In the genomic region with DNA sequence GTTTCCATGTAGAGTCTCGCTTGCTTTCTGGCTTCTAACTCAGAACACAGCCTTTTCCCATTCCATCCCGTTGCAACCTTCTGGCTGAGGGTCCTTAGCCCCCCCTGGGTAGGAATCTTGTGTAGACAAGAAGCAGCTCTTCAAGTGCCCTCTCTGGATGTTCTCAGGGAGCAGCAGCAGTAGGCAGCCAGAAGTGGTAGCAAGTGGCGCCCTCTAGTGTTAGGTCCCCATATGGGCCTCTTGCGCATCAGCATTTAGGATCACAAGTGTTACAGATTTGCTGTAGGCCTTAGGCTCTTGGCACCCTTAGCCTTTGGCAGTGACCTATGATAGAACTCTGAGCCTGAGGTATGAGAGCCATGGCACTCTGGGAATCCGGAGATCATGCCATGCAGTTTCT, we compare ENCODE assay signal across 9 mouse cellular contexts.
DNase-seq lines count a peak whose midpoint lies in the region; ATAC-seq and TF ChIP-seq lines count a peak whose summit lies in the region.
"Had no signal": no experiment of that assay in that cellular context is flagged by ENCODE, and none has a peak within 500 bp of the region (broad histone marks: within the 10 kb centered on the region; RNA-seq: fewer than 3 reads in every experiment).

No protein-coding gene starts in this region.

- no peaks in the 10 kb centered on the region for H3K27me3 ChIP-seq in hindbrain, embryonic 14.5 days (ENCODE audit: control insufficient read depth, insufficient read depth, low read length)
- no peaks in the 10 kb centered on the region for H3K27me3 ChIP-seq in hindbrain, embryonic 13.5 days
- H3K27me3 ChIP-seq in CH12.LX (replicated peaks) = no peaks in the 10 kb centered on the region
- H3K27me3 ChIP-seq in embryonic facial prominence, embryonic 14.5 days (replicated peaks; ENCODE audit: control insufficient read depth, insufficient read depth, low read length) = no peaks in the 10 kb centered on the region
- H3K27me3 ChIP-seq: liver, embryonic 13.5 days had no signal

- peak; percentile 48 for DNase-seq in hindbrain, embryonic 14.5 days (ENCODE audit: low spot score)
- peak; percentile 80 for DNase-seq in CH12.LX (ENCODE audit: extremely low read depth)
- peak; percentile 81 for DNase-seq in adrenal gland, postnatal 14 days
- DNase-seq in embryonic facial prominence, embryonic 14.5 days (ENCODE audit: low spot score) = peak; percentile 35
- peak; percentile 12 for DNase-seq in layer of hippocampus, adult 9-11 months
- DNase-seq in urinary bladder, postnatal 36 days (ENCODE audit: low spot score in 2 of 2) = peak; percentile 52 to 53
- DNase-seq: liver, embryonic 13.5 days had no signal

- in situ Hi-C loops in CH12.LX (cut with MboI; ENCODE audit: low pct_ligation_motif_present, low pct_unique_long_range_greater_than_20kb, low sequenced_read_pairs) = loop anchor here (25.0 kb wide), 1 partner anchor 380 kb away; a partner anchor contains a TSS

- no peak overlapping the region for H3K4me2 ChIP-seq in hindbrain, embryonic 14.5 days (replicated peaks)
- H3K4me2 ChIP-seq in hindbrain, embryonic 13.5 days = no peak overlapping the region
- H3K4me2 ChIP-seq in CH12.LX (ENCODE audit: insufficient read depth, low read depth, poor library complexity, severe bottlenecking) = no peak overlapping the region
- no peak overlapping the region for H3K4me2 ChIP-seq in embryonic facial prominence, embryonic 14.5 days (ENCODE audit: low read depth, low read length)
- H3K4me2 ChIP-seq: liver, embryonic 13.5 days had no signal

- dilution Hi-C loops in CH12.LX (cut with MboI; ENCODE audit: extremely low pct_ligation_motif_present, extremely low pct_unique_long_range_greater_than_20kb, low sequenced_read_pairs) = no loop called here

- H3K27ac ChIP-seq in hindbrain, embryonic 14.5 days = no peak overlapping the region
- H3K27ac ChIP-seq in hindbrain, embryonic 13.5 days = no peak overlapping the region
- H3K27ac ChIP-seq in CH12.LX (ENCODE audit: insufficient read depth, low read depth) = no peak overlapping the region
- no peak overlapping the region for H3K27ac ChIP-seq in embryonic facial prominence, embryonic 14.5 days (replicated peaks; ENCODE audit: low read depth, low read length)
- H3K27ac ChIP-seq: liver, embryonic 13.5 days had no signal

- H3K4me1 ChIP-seq in hindbrain, embryonic 14.5 days (replicated peaks; ENCODE audit: control insufficient read depth, insufficient read depth, low read length) = no peaks in the 10 kb centered on the region
- no peaks in the 10 kb centered on the region for H3K4me1 ChIP-seq in hindbrain, embryonic 13.5 days (replicated peaks)
- H3K4me1 ChIP-seq in CH12.LX (ENCODE audit: control insufficient read depth in 1 of 2, insufficient read depth in 2 of 2) = peaks cover 0 to 4% of the 10 kb centered on the region in 2 experiments; a peak in 1 of 4 replicates
- no peaks in the 10 kb centered on the region for H3K4me1 ChIP-seq in embryonic facial prominence, embryonic 14.5 days (ENCODE audit: control insufficient read depth, insufficient read depth, low read length)
- H3K4me1 ChIP-seq: liver, embryonic 13.5 days had no signal

- no peak for TF ChIP-seq POLR2A in CH12.LX (IDR thresholded peaks at IDR 0.05; ENCODE audit: low read depth, low read length)

- no peak for TF ChIP-seq EP300 in CH12.LX (IDR thresholded peaks at IDR 0.05; ENCODE audit: low read length)

- no peak overlapping the region for H3K4me3 ChIP-seq in hindbrain, embryonic 14.5 days (replicated peaks; ENCODE audit: low read length)
- no peak overlapping the region for H3K4me3 ChIP-seq in hindbrain, embryonic 13.5 days
- H3K4me3 ChIP-seq in CH12.LX (replicated peaks in 1 of 3; ENCODE audit: low read depth in 2 of 3, low read length in 2 of 3, poor library complexity in 1 of 3) = no peak overlapping the region
- no peak overlapping the region for H3K4me3 ChIP-seq in embryonic facial prominence, embryonic 14.5 days (ENCODE audit: low read depth, low read length)
- H3K4me3 ChIP-seq: liver, embryonic 13.5 days had no signal

- H3K9me3 ChIP-seq in hindbrain, embryonic 14.5 days (ENCODE audit: control insufficient read depth, low read length) = no peaks in the 10 kb centered on the region
- no peaks in the 10 kb centered on the region for H3K9me3 ChIP-seq in hindbrain, embryonic 13.5 days
- H3K9me3 ChIP-seq in CH12.LX (replicated peaks; ENCODE audit: low read length) = no peaks in the 10 kb centered on the region
- no peaks in the 10 kb centered on the region for H3K9me3 ChIP-seq in embryonic facial prominence, embryonic 14.5 days (ENCODE audit: control insufficient read depth, low read length)

- no peaks in the 10 kb centered on the region for H3K79me2 ChIP-seq in CH12.LX (replicated peaks; ENCODE audit: control insufficient read depth, extremely low read depth, insufficient read depth, poor library complexity, severe bottlenecking)

- H3K36me3 ChIP-seq in hindbrain, embryonic 14.5 days (replicated peaks; ENCODE audit: control insufficient read depth, insufficient read depth) = no peaks in the 10 kb centered on the region
- no peaks in the 10 kb centered on the region for H3K36me3 ChIP-seq in hindbrain, embryonic 13.5 days
- H3K36me3 ChIP-seq in CH12.LX (replicated peaks in 1 of 2; ENCODE audit: control insufficient read depth in 1 of 2, insufficient read depth in 1 of 2, low read length in 1 of 2) = no peaks in the 10 kb centered on the region
- H3K36me3 ChIP-seq in embryonic facial prominence, embryonic 14.5 days (ENCODE audit: control insufficient read depth, insufficient read depth, low read length) = no peaks in the 10 kb centered on the region
- H3K36me3 ChIP-seq: liver, embryonic 13.5 days had no signal

- no peak overlapping the region for H3K9ac ChIP-seq in hindbrain, embryonic 14.5 days
- H3K9ac ChIP-seq in hindbrain, embryonic 13.5 days = no peak overlapping the region
- no peak overlapping the region for H3K9ac ChIP-seq in CH12.LX (ENCODE audit: insufficient read depth, low read depth)
- no peak overlapping the region for H3K9ac ChIP-seq in embryonic facial prominence, embryonic 14.5 days (ENCODE audit: low read depth, low read length)
- H3K9ac ChIP-seq: liver, embryonic 13.5 days had no signal

- WGBS in hindbrain, embryonic 14.5 days = 49% methylated on average over 5 of the region's 5 CpGs
- WGBS in hindbrain, embryonic 13.5 days = 53% methylated on average over 5 of the region's 5 CpGs
- 50% methylated on average over 5 of the region's 5 CpGs for WGBS in embryonic facial prominence, embryonic 14.5 days

- ATAC-seq in hindbrain, embryonic 14.5 days (ENCODE audit: low FRiP score) = no peak
- no peak for ATAC-seq in hindbrain, embryonic 13.5 days (ENCODE audit: low FRiP score)
- no peak for ATAC-seq in embryonic facial prominence, embryonic 14.5 days (ENCODE audit: low read depth)
- ATAC-seq in monocyte, adult 5-6 weeks (replicated peaks; ENCODE audit: insufficient number of reproducible peaks, low FRiP score, low TSS enrichment, poor library complexity, severe bottlenecking) = peak; percentile 70

- peak; percentile 88 to 94 for TF ChIP-seq CTCF in CH12.LX (conservative IDR thresholded peaks at IDR 0.05 in 1 of 2, IDR thresholded peaks at IDR 0.05 in 1 of 2; ENCODE audit: low read depth in 2 of 2, low read length in 2 of 2)

- peak; percentile 82 for TF ChIP-seq RAD21 in CH12.LX (IDR thresholded peaks at IDR 0.05; ENCODE audit: low read depth, low read length)

TF ChIP-seq in CH12.LX, 34 proteins besides CTCF, POLR2A, EP300 and RAD21:
- TF ChIP-seq ZC3H11A (IDR thresholded peaks at IDR 0.05; ENCODE audit: low read depth, low read length) (peak; percentile 23; the same call in 1 of the 2 replicates), SIN3A (IDR thresholded peaks at IDR 0.05; ENCODE audit: low read length) (no peak), NRF1 (IDR thresholded peaks at IDR 0.05; ENCODE audit: low read depth, low read length) (0 out of 2 replicates have a peak, but pooled peaks have one; percentile 20), SMC3 (IDR thresholded peaks at IDR 0.05; ENCODE audit: low read depth, low read length) (peak; percentile 90)

Comparison
In these comparisons a context has a peak if more than half of its experiments do, and no peak if none do; other contexts are left out.
1. DNase-seq: peak in every context shown above with its lines; median percentile 81 in adrenal gland, postnatal 14 days; 80 in CH12.LX; 52 in urinary bladder, postnatal 36 days; 48 in hindbrain, embryonic 14.5 days; 35 in embryonic facial prominence, embryonic 14.5 days; 12 in layer of hippocampus, adult 9-11 months.